Comparison of ENCODE assay signal across 8 mouse cellular contexts in the genomic region with DNA sequence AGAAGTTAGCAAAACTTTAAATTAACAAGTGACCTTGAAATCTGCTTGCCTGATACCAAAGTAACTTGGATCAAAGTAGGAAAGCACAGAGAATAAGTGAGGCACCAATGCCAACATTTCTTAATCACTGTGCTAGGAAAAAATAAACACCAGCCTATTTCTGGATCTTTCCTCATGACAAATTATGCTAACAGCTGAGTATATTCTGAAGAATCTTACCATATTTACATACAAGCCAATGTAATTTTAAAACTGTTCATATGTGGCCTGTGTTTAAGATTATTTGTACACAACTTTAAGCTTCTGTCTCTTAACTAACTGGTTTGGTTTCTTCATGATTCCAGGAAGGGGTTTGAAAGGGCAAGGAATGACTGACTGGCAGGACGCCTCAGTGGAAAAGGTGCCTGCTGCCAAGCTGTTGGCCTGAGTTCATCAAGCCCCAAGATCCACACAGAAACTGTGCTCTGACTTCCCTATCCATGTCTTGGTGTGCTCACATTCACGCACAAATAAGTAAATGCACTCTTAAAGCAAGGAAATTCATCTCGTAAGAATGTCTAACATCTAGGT. TPM values are rescaled to one million over a fixed set of nuclear protein-coding genes. Genes with fewer than 3 reads are reported as not detected.
A peak's percentile ranks its signal among the peaks of the same experiment; 100 is the strongest.
DNase-seq lines count a peak whose midpoint lies in the region; ATAC-seq and TF ChIP-seq lines count a peak whose summit lies in the region.

No protein-coding gene starts in this region.

- H3K79me2 ChIP-seq in heart, adult 2 months (replicated peaks; ENCODE audit: control insufficient read depth, insufficient read depth, low read length) = peaks cover 2% of the 10 kb centered on the region

- H3K36me3 ChIP-seq in heart, adult 2 months (ENCODE audit: control insufficient read depth, insufficient read depth, low read length) = peaks cover 25% of the 10 kb centered on the region
- H3K36me3 ChIP-seq in lung, embryonic 15.5 days = peaks cover 23% of the 10 kb centered on the region

- H3K4me3 ChIP-seq in heart, adult 2 months = peak overlapping the region; percentile 90
- H3K4me3 ChIP-seq in lung, embryonic 15.5 days = peak overlapping the region; percentile 92

- no peaks in the 10 kb centered on the region for H3K27me3 ChIP-seq in heart, adult 2 months (ENCODE audit: control insufficient read depth, insufficient read depth, low read length)
- H3K27me3 ChIP-seq in lung, embryonic 15.5 days = no peaks in the 10 kb centered on the region

- TF ChIP-seq EP300 in heart, adult 2 months (IDR thresholded peaks at IDR 0.05; ENCODE audit: insufficient read depth, low read depth, low read length) = no peak

- TF ChIP-seq POLR2A in heart, adult 2 months (IDR thresholded peaks at IDR 0.05; ENCODE audit: insufficient read depth, low read depth, low read length) = no peak

- intact Hi-C loops in heart, adult 2 months (cut with DNase I) = loop anchor here (2.0 to 5.0 kb wide), 3 partner anchors 17 to 807 kb away; partner anchors contain the start of genes Dock4 and Zfp277

- peak overlapping the region; percentile 58 for H3K4me2 ChIP-seq in lung, embryonic 15.5 days

- peaks cover 5% of the 10 kb centered on the region; the same call in 1 of the 2 replicates for H3K4me1 ChIP-seq in heart, adult 2 months (ENCODE audit: control insufficient read depth, insufficient read depth, low read length)
- H3K4me1 ChIP-seq in lung, embryonic 15.5 days = peaks cover 12% of the 10 kb centered on the region

- peak; percentile 26 for DNase-seq in layer of hippocampus, adult 11-12 months (ENCODE audit: low spot score)
- DNase-seq in layer of hippocampus, adult 9-10 months (ENCODE audit: low spot score) = no peak
- DNase-seq in cerebellum, adult 9-11 months = peak; percentile 45
- DNase-seq in heart, adult 2 months = peak; percentile 52 to 64
- DNase-seq in kidney, adult 8-10 months = peak; percentile 40 to 68
- no peak for DNase-seq in thymus, postnatal 36 days
- no peak for DNase-seq in spleen, postnatal 14 days (ENCODE audit: low spot score in 2 of 2)

- no peak for TF ChIP-seq CTCF in heart, adult 2 months (IDR thresholded peaks at IDR 0.05)

- 10% methylated on average over 3 of the region's 3 CpGs for WGBS in heart, adult 2 months
- 18% methylated on average over 3 of the region's 3 CpGs for WGBS in lung, embryonic 15.5 days

- H3K9ac ChIP-seq in heart, adult 2 months (ENCODE audit: low read depth, low read length) = peak overlapping the region; percentile 36
- peak overlapping the region; percentile 75 for H3K9ac ChIP-seq in lung, embryonic 15.5 days

- H3K9me3 ChIP-seq in lung, embryonic 15.5 days = no peaks in the 10 kb centered on the region

- peak overlapping the region; percentile 93 for H3K27ac ChIP-seq in heart, adult 2 months
- peak overlapping the region; percentile 56 for H3K27ac ChIP-seq in lung, embryonic 15.5 days

- no peak for ATAC-seq in lung, embryonic 15.5 days (ENCODE audit: borderline replicate concordance, extremely low read depth, low FRiP score, low TSS enrichment)

RNA-seq across cellular contexts. Expression of gene Lsmem1, which starts 20.8 kb away (rescaled TPM):
- total RNA-seq in heart, adult 2 months (2021) = 10 to 100 TPM; 43.2 to 45.4 TPM
- polyA plus RNA-seq in heart, adult 2 months (2012; rRNA removed) = 22.2 and 39.4 TPM in 2 replicates
- polyA plus RNA-seq in lung, embryonic 15.5 days (2015; fragmentation: Nextera tagmentation; extraction: Ambion mirVana) = 0.38 and 0.50 TPM in 2 replicates

RNA-seq across cellular contexts. Expression of gene Ifrd1, which starts 28.2 kb away (rescaled TPM):
- 10 to 100 TPM; 85.1 to 87.6 TPM for total RNA-seq in heart, adult 2 months (2021)
- 14.1 and 34.8 TPM in 2 replicates for polyA plus RNA-seq in heart, adult 2 months (2012; rRNA removed)
- 116 and 127 TPM in 2 replicates for polyA plus RNA-seq in lung, embryonic 15.5 days (2015; fragmentation: Nextera tagmentation; extraction: Ambion mirVana)

Comparison
In these comparisons a context has a peak if more than half of its experiments do, and no peak if none do; other contexts are left out.
1. DNase-seq: peak in layer of hippocampus, adult 11-12 months (single experiment), cerebellum, adult 9-11 months (single experiment), heart, adult 2 months (2 of 2) and kidney, adult 8-10 months (2 of 2); none in layer of hippocampus, adult 9-10 months (single experiment), thymus, postnatal 36 days (0 of 2) and spleen, postnatal 14 days (0 of 2).
2. RNA of gene Lsmem1, which starts 20.8 kb away (polyA plus RNA-seq): 22.2 to 39.4 TPM in heart, adult 2 months; 0.38 to 0.50 TPM in lung, embryonic 15.5 days; every median in the first group is over 10 times any median in the second.